Mouse (Mus musculus): Measurements from ENCODE around the gene Car15. TPM values are rescaled to one million over a fixed set of nuclear protein-coding genes. Genes with fewer than 3 reads are reported as not detected.

Gene Car15
- polyA plus RNA-seq, 1 experiment from 2014 or later, result 3.7 TPM

DNA sequence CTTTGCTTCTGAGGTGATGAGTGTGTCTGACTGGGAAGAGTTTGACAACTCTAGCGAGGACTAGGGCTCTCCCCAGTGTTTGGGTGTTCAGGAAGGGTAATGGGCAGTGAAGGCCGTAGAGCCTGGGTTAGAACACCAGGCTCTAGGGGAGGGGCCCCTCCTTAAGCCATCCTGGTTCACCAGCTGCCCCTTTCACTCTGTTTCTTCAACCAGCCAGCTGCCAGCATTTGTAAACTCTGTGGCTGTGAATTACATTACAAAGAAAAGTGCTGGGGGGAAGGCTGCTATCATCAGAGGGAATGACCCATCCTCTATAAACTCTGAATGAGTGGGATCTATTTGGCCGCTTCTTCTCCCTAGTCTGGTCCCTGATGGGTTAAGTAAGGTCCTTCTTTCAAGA is 45.4 kb downstream of the Car15 start:
- Histone ChIP-seq H3K4me1 (ENCODE audit: control insufficient read depth, insufficient read depth, low read length) (0 out of 2 replicates have a peak, but pooled peaks cover 4% of the 10 kb centered on the region), H3K9ac (ENCODE audit: low read length) (no peak overlapping the region), H3K4me2 (ENCODE audit: low read depth, low read length) (no peak overlapping the region), H3K27ac (ENCODE audit: low read length) (no peak overlapping the region), H3K9me3 (replicated peaks; ENCODE audit: control insufficient read depth, low read length) (no peaks in the 10 kb centered on the region), H3K36me3 (ENCODE audit: control insufficient read depth, insufficient read depth, low read length) (peaks cover 5% of the 10 kb centered on the region; the same call in 1 of the 2 replicates), H3K27me3 (ENCODE audit: control insufficient read depth, insufficient read depth, low read length) (0 out of 2 replicates have a peak, but pooled peaks cover under 1% of the 10 kb centered on the region), H3K4me3 (replicated peaks; ENCODE audit: low read length) (no peak overlapping the region)
- WGBS, result 76% methylated on average over 3 of the region's 3 CpGs
- no peak for ATAC-seq (ENCODE audit: insufficient read depth, low FRiP score)

DNA sequence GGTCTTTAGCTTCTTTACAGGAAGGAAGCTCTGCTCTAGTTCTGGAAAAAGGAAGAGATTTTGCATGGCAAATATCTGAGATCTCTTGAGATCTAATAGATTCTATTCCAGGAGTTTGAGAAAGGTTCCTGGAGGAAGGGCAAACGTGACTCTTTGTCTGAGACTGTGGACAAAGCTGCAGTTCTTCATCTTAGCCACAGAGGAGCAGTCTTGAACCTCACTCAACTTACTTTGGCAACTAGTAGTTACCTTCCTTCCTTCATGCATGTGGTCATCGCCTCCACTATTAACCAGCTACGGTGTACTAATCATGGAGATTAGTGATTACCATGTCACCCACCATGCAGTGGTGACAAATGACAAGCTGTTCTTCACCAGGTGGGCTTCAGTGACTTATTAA is 52.8 kb downstream of the Car15 start:
- Histone ChIP-seq H3K4me3 (replicated peaks; ENCODE audit: low read length) (no peak overlapping the region), H3K4me1 (ENCODE audit: control insufficient read depth, insufficient read depth, low read length) (no peaks in the 10 kb centered on the region), H3K9me3 (replicated peaks; ENCODE audit: control insufficient read depth, low read length) (no peaks in the 10 kb centered on the region), H3K9ac (ENCODE audit: low read length) (no peak overlapping the region), H3K27me3 (ENCODE audit: control insufficient read depth, insufficient read depth, low read length) (no peaks in the 10 kb centered on the region), H3K27ac (ENCODE audit: low read length) (no peak overlapping the region), H3K4me2 (ENCODE audit: low read depth, low read length) (no peak overlapping the region), H3K36me3 (ENCODE audit: control insufficient read depth, insufficient read depth, low read length) (peaks cover 11% of the 10 kb centered on the region)
- no peak for ATAC-seq (ENCODE audit: insufficient read depth, low FRiP score)
- WGBS, result 56% methylated on average over 3 of the region's 3 CpGs

Other genes with a start within 250 kb of the Car15 start
- gene Smpd4, start 219.0 kb downstream of the Car15 start, polyA plus RNA-seq (2015; fragmentation: Nextera tagmentation; extraction: Ambion mirVana), result 24.7 and 25.3 TPM in 2 replicates
- 4.7 and 4.9 TPM in 2 replicates for gene Ccdc74a, start 191.9 kb downstream of the Car15 start, polyA plus RNA-seq (2015; fragmentation: Nextera tagmentation; extraction: Ambion mirVana)
- gene Med15, start 105.5 kb downstream of the Car15 start, polyA plus RNA-seq (2015; fragmentation: Nextera tagmentation; extraction: Ambion mirVana), result 39.2 and 42.5 TPM in 2 replicates
- gene Klhl22, start 78.7 kb downstream of the Car15 start, polyA plus RNA-seq (2015; fragmentation: Nextera tagmentation; extraction: Ambion mirVana), result 56.7 and 57.7 TPM in 2 replicates
- gene Scarf2, start 41.1 kb downstream of the Car15 start, polyA plus RNA-seq (2015; fragmentation: Nextera tagmentation; extraction: Ambion mirVana), result 4.8 and 7.3 TPM in 2 replicates
- gene B830017H08Rik, start 5.2 kb downstream of the Car15 start, polyA plus RNA-seq (2015; fragmentation: Nextera tagmentation; extraction: Ambion mirVana), result not detected in 2 replicates
- 0.32 and 0.46 TPM in 2 replicates for gene Gm20518, start 53.3 kb upstream of the Car15 start, polyA plus RNA-seq (2015; fragmentation: Nextera tagmentation; extraction: Ambion mirVana)
- gene Tssk1, start 55.9 kb upstream of the Car15 start, polyA plus RNA-seq (2015; fragmentation: Nextera tagmentation; extraction: Ambion mirVana), result 0.04 TPM in 1 of 2 replicates, not detected in the other
- gene Dgcr2, start 60.2 kb upstream of the Car15 start, polyA plus RNA-seq (2015; fragmentation: Nextera tagmentation; extraction: Ambion mirVana), result 80.6 and 88.8 TPM in 2 replicates
- gene Tssk2, start 60.3 kb upstream of the Car15 start, polyA plus RNA-seq (2015; fragmentation: Nextera tagmentation; extraction: Ambion mirVana), result not detected in 2 replicates
- 31.3 and 33.7 TPM in 2 replicates for gene Ess2, start 73.0 kb upstream of the Car15 start, polyA plus RNA-seq (2015; fragmentation: Nextera tagmentation; extraction: Ambion mirVana)
- not detected in 2 replicates for gene Gsc2, start 76.7 kb upstream of the Car15 start, polyA plus RNA-seq (2015; fragmentation: Nextera tagmentation; extraction: Ambion mirVana)
- 117 and 125 TPM in 2 replicates for gene Slc25a1, start 89.9 kb upstream of the Car15 start, polyA plus RNA-seq (2015; fragmentation: Nextera tagmentation; extraction: Ambion mirVana)
- not detected in 2 replicates for gene Vpreb2, start 142.1 kb upstream of the Car15 start, polyA plus RNA-seq (2015; fragmentation: Nextera tagmentation; extraction: Ambion mirVana)
- 67.7 and 69.2 TPM in 2 replicates for gene Dgcr6, start 214.5 kb upstream of the Car15 start, polyA plus RNA-seq (2015; fragmentation: Nextera tagmentation; extraction: Ambion mirVana)